Mouse (Mus musculus): ENCODE measurements around the gene Mtif2. TPM values are rescaled to one million over a fixed set of nuclear protein-coding genes. Genes with fewer than 3 reads are reported as not detected.
"Not testable (repeated sequence)": the region's sequence is repeated elsewhere in the genome, so short reads cannot be mapped to it uniquely, and the experiment has no call there.

The Mtif2 gene
- 10 to 100 TPM; 59.2 to 63.6 TPM for total RNA-seq (2021)
- long read RNA-seq, experiment 1, transcript Mtif2-202 (14 exons, 2,741 nt), result major isoform, 17 of 29 reads
- long read RNA-seq, experiment 1, partial matches to known transcripts, result 4 of 29 reads
- long read RNA-seq, experiment 1, other reads (novel, unspliced or antisense), result 7 of 29 reads
- long read RNA-seq, experiment 2, transcript Mtif2-202 (14 exons, 2,741 nt), result major isoform, 9 of 10 reads
- long read RNA-seq, experiment 2, partial matches to known transcripts, result 0 of 10 reads
- long read RNA-seq, experiment 2, other reads (novel, unspliced or antisense), result 1 of 10 reads

GRCm38 (mm10) chr11:29525988-29526794 is at the start of gene Mtif2:
TSS of gene Mtif2 (plus strand) at chr11:29526408.
- DNase-seq, result peak; percentile 81 to 86

- DNase-seq, result no peak
Measured at GRCm38 (mm10) chr11:29493135-29493534, 33.1 kb upstream of the Mtif2 start.

DNA sequence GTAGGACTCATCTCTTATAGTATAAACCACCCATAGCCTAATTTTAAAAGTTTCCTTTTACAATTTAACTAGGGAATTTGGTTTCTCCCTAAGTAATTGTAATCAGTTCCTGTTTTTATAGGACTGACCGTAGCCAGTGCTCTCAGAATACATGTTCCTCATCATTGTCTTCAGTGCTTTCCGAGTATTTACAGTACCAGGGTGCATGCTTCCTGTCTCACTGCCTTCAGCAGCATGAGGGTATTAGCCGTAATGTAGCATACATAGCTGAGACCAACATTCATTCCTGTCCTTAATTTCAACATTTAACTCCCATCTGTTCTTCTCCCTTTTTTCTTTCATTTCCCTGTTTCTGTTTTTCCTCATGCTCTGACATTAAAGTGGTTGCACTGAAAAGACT is 29.2 kb upstream of the Mtif2 start:
- no peak for DNase-seq

DNA sequence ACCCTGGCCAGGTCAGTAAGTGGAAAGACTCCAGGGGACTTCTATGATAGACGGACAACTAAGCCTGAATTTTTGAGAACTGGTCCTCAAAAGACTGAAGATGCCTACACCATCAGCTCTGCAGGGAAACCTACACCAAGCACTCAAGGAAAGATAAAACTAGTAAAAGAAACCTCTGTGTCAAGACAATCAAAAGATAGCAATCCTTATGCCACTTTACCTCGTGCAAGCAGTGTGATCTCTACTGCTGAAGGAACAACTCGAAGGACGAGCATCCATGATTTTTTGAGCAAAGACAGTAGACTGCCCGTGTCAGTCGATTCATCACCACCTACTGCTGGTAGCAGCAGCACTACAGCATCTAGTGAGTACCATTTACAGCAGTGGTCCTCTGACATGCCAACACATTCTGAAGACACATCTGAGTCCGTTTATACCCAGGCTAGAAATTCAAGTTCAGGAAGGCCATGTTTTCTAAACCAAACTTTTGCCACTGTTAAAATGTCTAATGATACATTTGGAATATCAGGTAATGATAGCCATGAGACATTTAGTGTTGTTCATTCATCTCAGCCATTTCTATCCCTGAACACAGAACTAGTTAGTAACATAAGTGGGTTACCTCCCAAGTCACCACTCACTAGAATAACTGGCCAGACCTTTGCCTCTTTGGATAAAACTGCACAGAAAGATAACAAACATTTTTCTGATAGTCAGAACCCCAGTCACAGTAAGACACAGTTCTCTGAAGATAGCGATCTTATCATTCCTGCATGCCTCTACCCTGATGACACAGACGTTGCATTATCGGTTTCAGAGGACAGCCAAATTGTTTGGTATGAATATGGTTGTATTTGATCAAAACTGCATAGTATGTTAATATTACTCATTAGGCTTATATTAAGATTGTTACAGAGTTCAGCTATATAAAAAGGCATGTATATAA is 22.0 kb upstream of the Mtif2 start:
- no peak for DNase-seq

GRCm38 (mm10) chr11:29504899-29505625 is 21.1 kb upstream of the Mtif2 start:
- DNase-seq, result no peak

DNA sequence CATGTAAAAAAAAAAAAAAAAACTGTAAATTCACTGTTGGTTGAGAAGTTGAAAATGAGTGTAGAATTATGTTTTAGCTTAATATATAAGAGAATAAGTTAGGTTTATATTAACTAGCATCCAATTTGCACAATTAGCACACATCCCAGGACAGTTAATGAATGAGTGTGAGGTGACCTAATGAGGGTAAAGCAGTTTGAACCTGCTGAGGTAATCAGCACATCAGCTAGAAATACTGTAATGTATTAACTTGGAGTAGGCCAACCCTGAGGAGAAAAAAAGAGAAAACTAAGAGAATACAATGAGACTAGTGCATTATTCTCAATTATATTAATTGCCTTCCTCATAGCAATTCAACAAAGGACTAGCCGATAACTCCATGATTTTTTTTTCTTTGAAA is 16.8 kb upstream of the Mtif2 start:
- no peak for DNase-seq

GRCm38 (mm10) chr11:29512818-29513535 is 13.2 kb upstream of the Mtif2 start:
- no peak for DNase-seq

- DNase-seq, result peak in 1 of 2 experiments; percentile 5
Measured at GRCm38 (mm10) chr11:29514325-29514681, 11.9 kb upstream of the Mtif2 start.

- peak; percentile 92 to 94 for DNase-seq
Measured at GRCm38 (mm10) chr11:29514682-29515412, 11.4 kb upstream of the Mtif2 start, which contains the start of gene Prorsd1. TSS of gene Prorsd1 (minus strand) at chr11:29515033.

GRCm38 (mm10) chr11:29538201-29538600 is 12.0 kb downstream of the Mtif2 start:
- no peak for DNase-seq

DNA sequence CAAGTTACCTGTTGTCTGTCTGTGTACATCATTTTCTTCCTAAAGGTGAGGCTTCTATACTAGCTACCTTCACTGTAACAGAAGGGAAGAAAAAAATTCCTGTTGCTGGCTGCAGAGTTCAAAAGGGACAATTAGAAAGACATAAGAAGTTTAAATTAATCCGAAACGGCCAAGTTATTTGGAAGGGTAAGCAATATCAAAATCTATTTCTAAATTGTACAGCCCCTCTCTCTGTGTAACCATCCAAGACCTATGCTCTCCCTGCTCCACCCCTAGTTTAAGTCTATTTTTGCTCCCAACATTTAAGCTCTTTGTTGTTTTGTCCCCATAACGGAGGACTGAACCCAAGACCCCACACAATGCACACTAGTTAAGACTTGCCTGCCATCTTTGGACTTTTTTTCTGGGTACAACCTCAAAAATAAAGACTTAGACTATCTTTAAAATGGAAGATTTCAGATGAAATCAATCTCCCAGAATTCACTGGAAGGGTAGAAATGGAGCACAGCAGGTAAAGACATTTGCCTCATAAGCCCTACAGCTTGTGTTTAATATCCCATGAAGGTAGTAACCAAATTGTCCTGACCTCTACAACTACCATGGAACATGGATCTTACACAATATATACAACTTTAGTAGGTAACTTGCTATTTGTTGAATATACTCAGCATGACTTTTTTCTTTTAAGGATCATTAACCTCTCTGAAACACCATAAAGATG is 18.2 kb downstream of the Mtif2 start:
- no peak for DNase-seq

GRCm38 (mm10) chr11:29545150-29545752 is 19.0 kb downstream of the Mtif2 start:
- DNase-seq, result not testable (repeated sequence)

DNA sequence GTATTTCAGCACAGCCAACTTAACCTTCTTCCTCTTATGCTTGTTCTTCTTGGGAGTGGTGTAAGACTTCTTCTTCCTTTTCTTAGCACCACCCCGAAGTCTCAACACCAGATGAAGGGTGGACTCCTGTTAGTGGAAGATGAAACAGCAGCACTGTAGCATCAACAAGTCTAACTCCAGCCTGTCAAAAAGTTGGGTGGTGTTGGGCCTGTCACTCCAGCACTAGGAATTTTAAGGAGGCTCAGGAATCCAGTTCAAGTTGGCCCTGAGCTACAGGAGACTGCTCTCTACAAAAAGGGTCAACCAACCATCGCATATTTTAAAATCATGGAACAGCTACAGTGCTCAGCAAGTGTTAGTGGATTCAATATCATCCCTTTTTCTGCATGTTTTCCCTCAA is 20.1 kb downstream of the Mtif2 start:
- DNase-seq, result not testable (repeated sequence)

- no peak for DNase-seq
Measured at GRCm38 (mm10) chr11:29546762-29547161, 20.6 kb downstream of the Mtif2 start.

DNA sequence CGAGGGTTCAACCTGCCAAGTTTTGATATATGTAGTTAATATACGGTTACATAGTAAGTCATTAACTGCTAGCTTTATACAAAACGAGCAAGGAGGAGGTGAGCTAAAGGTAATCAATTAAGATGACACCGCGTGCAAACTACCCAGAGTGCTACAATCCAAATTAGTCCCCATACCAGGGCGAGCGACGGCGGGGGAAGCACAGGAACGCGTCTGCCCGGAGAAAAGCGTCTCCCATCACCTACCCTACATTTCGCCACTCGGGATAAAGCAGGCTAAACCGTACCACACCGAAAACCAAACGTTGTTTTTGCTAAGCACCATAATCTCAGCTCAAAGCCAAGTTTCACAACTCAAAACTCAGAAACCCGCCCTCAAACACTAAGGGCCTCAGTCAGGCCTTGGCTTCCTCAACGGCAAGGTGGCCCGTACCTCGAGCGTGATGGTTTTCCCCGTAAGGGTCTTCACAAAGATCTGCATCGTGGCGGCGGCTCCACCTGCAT is 21.1 kb downstream of the Mtif2 start:
- DNase-seq, result no peak

GRCm38 (mm10) chr11:29547752-29548503 is 21.7 kb downstream of the Mtif2 start, which contains the start of the genes Clhc1 and Rps27a:
TSS of gene Clhc1 (plus strand) at chr11:29547950.
TSS of gene Rps27a (minus strand) at chr11:29548109.
- DNase-seq, result peak; percentile 94 to 98

DNA sequence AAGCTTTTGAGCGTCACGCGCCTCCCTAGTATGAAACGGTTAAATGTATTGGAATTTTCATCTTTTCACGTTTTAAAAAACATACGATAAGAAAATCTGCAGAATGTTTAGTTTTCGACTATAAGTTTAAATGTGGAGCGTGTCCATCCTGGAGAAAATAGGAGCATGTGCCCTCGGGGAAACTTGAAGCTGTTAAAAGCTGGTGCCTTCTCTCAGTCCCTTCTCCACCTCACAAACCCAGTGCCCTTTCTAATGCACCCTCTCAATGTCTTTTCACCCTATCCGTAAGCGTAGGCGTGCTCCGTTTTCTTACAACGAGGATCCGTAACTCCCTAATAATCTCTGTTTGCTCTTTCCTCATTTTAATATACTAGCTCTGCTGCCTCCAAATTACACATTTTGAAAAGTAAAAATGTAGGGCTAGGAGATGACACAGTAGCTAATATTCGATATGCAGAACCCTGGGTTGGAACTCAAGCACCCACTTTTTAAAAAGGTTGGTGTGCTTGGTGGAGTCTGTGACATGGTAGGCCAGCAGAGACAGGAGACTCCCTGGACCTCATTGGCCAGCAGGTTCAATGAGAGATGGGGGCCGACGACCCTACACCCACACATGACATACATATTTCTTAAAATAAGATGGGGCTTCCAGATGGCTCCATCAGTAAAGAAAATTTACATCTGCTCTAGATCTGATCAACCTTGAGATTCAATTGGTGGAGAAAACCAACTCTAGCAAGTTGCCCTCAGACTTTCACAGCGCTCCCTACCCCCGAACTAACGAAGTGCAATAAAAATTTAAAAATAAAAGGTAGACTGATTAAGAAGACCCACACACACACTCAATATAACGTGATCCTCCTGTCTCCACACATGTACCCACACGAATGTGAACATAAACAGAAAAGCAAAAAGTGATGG is 22.6 kb downstream of the Mtif2 start:
- DNase-seq, result no peak

All from heart, adult 18-20 months (tissue).